ENCODE assay signal across 28 mouse cellular contexts in the genomic region with DNA sequence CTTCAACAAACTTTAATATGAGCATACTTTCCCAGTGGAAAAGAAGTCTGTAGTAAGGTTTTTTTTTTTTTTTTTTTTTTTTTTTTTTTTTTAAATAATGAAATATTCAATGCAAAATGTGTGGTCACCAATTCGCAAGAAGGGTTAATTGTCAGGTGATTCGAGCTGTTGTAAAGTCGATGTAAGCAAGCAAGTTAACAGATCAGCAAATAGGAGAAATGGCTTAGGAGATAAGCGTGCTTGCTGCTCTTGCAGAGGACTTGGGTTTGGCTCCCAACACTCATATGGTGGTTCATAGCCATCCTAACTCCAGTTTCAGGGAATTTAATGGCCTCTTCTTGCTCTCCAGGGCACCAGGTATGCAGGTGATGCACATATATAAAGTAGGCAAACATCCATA. TPM values are rescaled to one million over a fixed set of nuclear protein-coding genes. Genes with fewer than 3 reads are reported as not detected.
DNase-seq lines count a peak whose midpoint lies in the region; ATAC-seq and TF ChIP-seq lines count a peak whose summit lies in the region.
"Had no signal": no experiment of that assay in that cellular context is flagged by ENCODE, and none has a peak within 500 bp of the region (broad histone marks: within the 10 kb centered on the region; RNA-seq: fewer than 3 reads in every experiment).

No protein-coding gene starts in this region.

- DNase-seq in heart, adult 2 months, result no peak
- DNase-seq in heart, embryonic 10.5 days (ENCODE audit: low spot score), result no peak
- no peak for DNase-seq in heart, postnatal 10 days
- DNase-seq in G1E (ENCODE audit: low spot score), result no peak
- no peak for DNase-seq in retina, embryonic 14.5 days (ENCODE audit: low spot score)
- DNase-seq in layer of hippocampus, adult 11-12 months (ENCODE audit: low spot score), result no peak
- DNase-seq: adrenal gland, adult 8-10 months; adrenal gland, postnatal 25 days; cerebellum, adult 11-12 months; cerebellum, adult 8-10 months; cerebellum, postnatal 10 days; cerebellum, postnatal 36 days; embryo, embryonic 11 days; gastrocnemius, postnatal 10 days; gastrocnemius, postnatal 36 days; kidney, adult 11 months; kidney, adult 8-10 months had no signal

- H3K27me3 ChIP-seq in heart, adult 2 months (ENCODE audit: control insufficient read depth, insufficient read depth, low read length), result no peaks in the 10 kb centered on the region
- no peaks in the 10 kb centered on the region for H3K27me3 ChIP-seq in heart, embryonic 10.5 days (ENCODE audit: insufficient read depth, poor library complexity, severe bottlenecking)
- H3K27me3 ChIP-seq in heart, embryonic 15.5 days, result no peaks in the 10 kb centered on the region
- peaks cover 8% of the 10 kb centered on the region; the same call in 1 of the 2 replicates for H3K27me3 ChIP-seq in G1E (ENCODE audit: insufficient read depth, low read length)
- H3K27me3 ChIP-seq in intestine, embryonic 15.5 days (replicated peaks), result 0 out of 2 replicates have a peak, but pooled peaks cover 3% of the 10 kb centered on the region
- H3K27me3 ChIP-seq: CH12.LX; embryonic facial prominence, embryonic 13.5 days; forebrain, embryonic 12.5 days; hindbrain, embryonic 12.5 days; hindbrain, embryonic 15.5 days had no signal

- H3K36me3 ChIP-seq in heart, adult 2 months (ENCODE audit: control insufficient read depth, insufficient read depth, low read length), result peaks cover 28% of the 10 kb centered on the region
- no peaks in the 10 kb centered on the region for H3K36me3 ChIP-seq in heart, embryonic 10.5 days
- H3K36me3 ChIP-seq in heart, embryonic 15.5 days, result no peaks in the 10 kb centered on the region
- H3K36me3 ChIP-seq in G1E (replicated peaks), result no peaks in the 10 kb centered on the region
- no peaks in the 10 kb centered on the region for H3K36me3 ChIP-seq in intestine, embryonic 15.5 days
- H3K36me3 ChIP-seq: embryonic facial prominence, embryonic 10.5 days; embryonic facial prominence, embryonic 13.5 days; forebrain, embryonic 12.5 days; hindbrain, embryonic 12.5 days; hindbrain, embryonic 15.5 days had no signal

- 60% methylated on average over 4 of the region's 4 CpGs for WGBS in heart, adult 2 months
- 66% methylated on average over 4 of the region's 4 CpGs for WGBS in heart, embryonic 10.5 days
- WGBS in heart, embryonic 15.5 days, result 56% methylated on average over 4 of the region's 4 CpGs
- whole genome bisulfite sequencing in intestine, embryonic 15.5 days, result 52% methylated on average over 4 of the region's 4 CpGs

- H3K79me2 ChIP-seq in heart, adult 2 months (replicated peaks; ENCODE audit: control insufficient read depth, insufficient read depth, low read length), result peaks cover 4% of the 10 kb centered on the region; the same call in 1 of the 2 replicates

- no peak for TF ChIP-seq EP300 in heart, adult 2 months (IDR thresholded peaks at IDR 0.05; ENCODE audit: insufficient read depth, low read depth, low read length)

- H3K4me1 ChIP-seq in heart, adult 2 months (ENCODE audit: control insufficient read depth, insufficient read depth, low read length), result peaks cover 26% of the 10 kb centered on the region
- H3K4me1 ChIP-seq in heart, embryonic 10.5 days, result peaks cover 57% of the 10 kb centered on the region
- H3K4me1 ChIP-seq in heart, embryonic 15.5 days (replicated peaks), result peaks cover 61% of the 10 kb centered on the region
- peaks cover 41% of the 10 kb centered on the region for H3K4me1 ChIP-seq in G1E (ENCODE audit: insufficient read depth, low read depth, low read length)
- H3K4me1 ChIP-seq in intestine, embryonic 15.5 days (replicated peaks), result 0 out of 2 replicates have a peak, but pooled peaks cover 12% of the 10 kb centered on the region

- peak overlapping the region; percentile 48 for H3K27ac ChIP-seq in heart, adult 2 months
- no peak overlapping the region for H3K27ac ChIP-seq in heart, embryonic 10.5 days
- no peak overlapping the region for H3K27ac ChIP-seq in heart, embryonic 15.5 days
- H3K27ac ChIP-seq in intestine, embryonic 15.5 days, result no peak overlapping the region
- H3K27ac ChIP-seq: embryonic facial prominence, embryonic 10.5 days; embryonic facial prominence, embryonic 13.5 days; forebrain, embryonic 12.5 days; hindbrain, embryonic 12.5 days; hindbrain, embryonic 15.5 days had no signal

- TF ChIP-seq POLR2A in heart, adult 2 months (IDR thresholded peaks at IDR 0.05; ENCODE audit: insufficient read depth, low read depth, low read length), result no peak

- H3K9me3 ChIP-seq in heart, embryonic 10.5 days, result no peaks in the 10 kb centered on the region
- no peaks in the 10 kb centered on the region for H3K9me3 ChIP-seq in heart, embryonic 15.5 days (replicated peaks)
- H3K9me3 ChIP-seq in G1E (replicated peaks), result no peaks in the 10 kb centered on the region
- no peaks in the 10 kb centered on the region for H3K9me3 ChIP-seq in intestine, embryonic 15.5 days
- H3K9me3 ChIP-seq: embryonic facial prominence, embryonic 10.5 days; embryonic facial prominence, embryonic 13.5 days; forebrain, embryonic 12.5 days; hindbrain, embryonic 12.5 days; hindbrain, embryonic 15.5 days had no signal

- TF ChIP-seq CTCF in heart, adult 2 months (IDR thresholded peaks at IDR 0.05), result no peak
- TF ChIP-seq CTCF in G1E (IDR thresholded peaks at IDR 0.05; ENCODE audit: low read depth, low read length), result no peak

- H3K4me3 ChIP-seq in heart, adult 2 months, result peak overlapping the region; percentile 33; the same call in 1 of the 2 replicates
- no peak overlapping the region for H3K4me3 ChIP-seq in heart, embryonic 10.5 days
- H3K4me3 ChIP-seq in heart, embryonic 15.5 days, result no peak overlapping the region
- no peak overlapping the region; the same call in 1 of the 2 replicates for H3K4me3 ChIP-seq in G1E (ENCODE audit: low read depth, low read length)
- no peak overlapping the region for H3K4me3 ChIP-seq in intestine, embryonic 15.5 days (replicated peaks)
- H3K4me3 ChIP-seq: embryonic facial prominence, embryonic 10.5 days; embryonic facial prominence, embryonic 13.5 days; erythroblast, embryonic 14.5 days; forebrain, embryonic 12.5 days; hindbrain, embryonic 12.5 days; hindbrain, embryonic 15.5 days had no signal

- no peak for ATAC-seq in heart, embryonic 15.5 days (replicated peaks; ENCODE audit: insufficient number of reproducible peaks, insufficient read depth, low FRiP score, low read depth)
- 0 out of 2 replicates have a peak, but pooled peaks have one; percentile 30 for ATAC-seq in G1E (ENCODE audit: extremely low read depth, insufficient number of reproducible peaks, low FRiP score, poor library complexity, severe bottlenecking)
- ATAC-seq in intestine, embryonic 15.5 days, result peak; percentile 71
- ATAC-seq: activated CD4-positive, CD25-positive, alpha-beta regulatory T cell, adult 4 months; forebrain, embryonic 16.5 days had no signal

- intact Hi-C loops in heart, adult 2 months (cut with DNase I), result loop anchor here (5.0 to 10.0 kb wide), 2 partner anchors 266 to 544 kb away; no protein-coding TSS in a partner anchor
- intact Hi-C loops in heart, postnatal 10 days (cut with DNase I), result loop anchor here (5.0 kb wide), 1 partner anchor 544 kb away; no protein-coding TSS in a partner anchor

- peak overlapping the region; percentile 44; the same call in 1 of the 2 replicates for H3K4me2 ChIP-seq in heart, embryonic 15.5 days
- 0 out of 2 replicates have a peak overlapping the region, but pooled peaks have one; percentile 27 for H3K4me2 ChIP-seq in intestine, embryonic 15.5 days (replicated peaks)
- H3K4me2 ChIP-seq: embryonic facial prominence, embryonic 13.5 days; forebrain, embryonic 12.5 days; hindbrain, embryonic 12.5 days; hindbrain, embryonic 15.5 days had no signal

- H3K9ac ChIP-seq in heart, adult 2 months (ENCODE audit: low read depth, low read length), result no peak overlapping the region
- no peak overlapping the region for H3K9ac ChIP-seq in heart, embryonic 15.5 days
- no peak overlapping the region for H3K9ac ChIP-seq in intestine, embryonic 15.5 days
- H3K9ac ChIP-seq: embryonic facial prominence, embryonic 13.5 days; forebrain, embryonic 12.5 days; hindbrain, embryonic 12.5 days; hindbrain, embryonic 15.5 days had no signal

RNA-seq across cellular contexts. Expression of gene Rbms1, which starts 54.4 kb away (rescaled TPM):
- 10 to 100 TPM; 44.5 to 48.7 TPM for total RNA-seq in heart, adult 2 months (2021)
- polyA plus RNA-seq in heart, adult 2 months (2012; rRNA removed), result 72.9 and 79.4 TPM in 2 replicates
- 124 and 146 TPM in 2 replicates for polyA plus RNA-seq in heart, embryonic 10.5 days (2016; fragmentation: Nextera tagmentation; extraction: Ambion mirVana)
- 72.6 and 106 TPM in 2 replicates for polyA plus RNA-seq in heart, embryonic 15.5 days (2015; fragmentation: Nextera tagmentation; extraction: Ambion mirVana)
- total RNA-seq in heart, postnatal 10 days (2021), result 10 to 100 TPM; 87.5 to 89.3 TPM
- total RNA-seq in G1E (2014; fragmentation: Nextera tagmentation) (109 and 126 TPM in 2 replicates), G1E (2017) (61.7 and 73.1 TPM in 2 replicates)
- polyA plus RNA-seq in G1E (2012), result 99.6 and 127 TPM in 2 replicates
- 83.3 and 84.3 TPM in 2 replicates for polyA plus RNA-seq in intestine, embryonic 15.5 days (2015; fragmentation: Nextera tagmentation; extraction: Ambion mirVana)
